Mouse (Mus musculus): Measurements from ENCODE around the gene Nek9. TPM values are rescaled to one million over a fixed set of nuclear protein-coding genes. Genes with fewer than 3 reads are reported as not detected.
"Not testable (repeated sequence)": the region's sequence is repeated elsewhere in the genome, so short reads cannot be mapped to it uniquely, and the experiment has no call there.

The Nek9 gene
- polyA plus RNA-seq, 1 experiment = 31.6 TPM

GRCm38 (mm10) chr12:85288486-85289156 lies 50.5 kb downstream of the Nek9 start, which contains the start of gene Zc2hc1c:
Gene Zc2hc1c, plus strand, starts transcription at chr12:85288591.
- peak; percentile 93 for DNase-seq (ENCODE audit: low read depth)
- TF ChIP-seq CTCF (IDR thresholded peaks at IDR 0.05; ENCODE audit: borderline replicate concordance, extremely low read depth, insufficient read depth, insufficient read length) = no peak
- no peak for TF ChIP-seq POLR2A (IDR thresholded peaks at IDR 0.05; ENCODE audit: borderline replicate concordance, extremely low read depth, insufficient read depth, insufficient read length, poor library complexity, severe bottlenecking)

DNA sequence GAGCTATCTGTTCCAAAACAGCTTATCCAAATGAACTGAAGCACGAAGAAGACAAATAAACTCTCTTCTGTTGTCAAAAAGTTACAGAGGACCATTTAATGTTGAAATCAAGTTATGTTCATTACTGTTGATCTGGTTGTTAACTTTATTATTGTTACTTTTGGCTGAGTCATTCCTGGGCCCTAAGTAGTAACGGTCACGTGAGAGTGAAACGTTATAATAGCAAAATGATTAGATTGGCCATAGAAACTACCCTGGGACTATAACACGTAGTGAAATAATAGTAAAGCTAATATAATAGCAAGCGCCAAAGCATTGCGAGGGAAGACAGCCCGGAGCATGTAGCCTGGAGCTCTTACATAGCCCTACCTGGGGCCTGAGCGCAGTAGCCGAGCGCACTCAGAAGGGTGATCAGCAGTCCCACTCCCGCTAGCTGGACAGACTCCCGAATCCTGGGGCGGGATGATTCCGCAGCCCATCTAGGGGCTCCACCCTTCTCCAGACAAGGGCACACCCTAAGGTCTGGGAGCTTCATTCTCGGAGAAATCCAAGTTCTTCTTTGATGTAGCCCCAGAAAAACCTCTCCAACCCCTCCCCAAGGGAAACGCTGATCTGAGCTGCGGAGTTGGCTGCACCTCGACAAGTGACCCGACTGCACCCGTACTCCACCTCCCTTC lies 51.2 kb downstream of the Nek9 start, which contains the start of gene Acyp1:
Gene Acyp1 (minus strand): TSS at position 630 of the 677 bp plus-strand sequence.
- DNase-seq (ENCODE audit: low read depth) = peak; percentile 28
- no peak for TF ChIP-seq POLR2A (IDR thresholded peaks at IDR 0.05; ENCODE audit: borderline replicate concordance, extremely low read depth, insufficient read depth, insufficient read length, poor library complexity, severe bottlenecking)
- TF ChIP-seq CTCF (IDR thresholded peaks at IDR 0.05; ENCODE audit: borderline replicate concordance, extremely low read depth, insufficient read depth, insufficient read length) = no peak

DNA sequence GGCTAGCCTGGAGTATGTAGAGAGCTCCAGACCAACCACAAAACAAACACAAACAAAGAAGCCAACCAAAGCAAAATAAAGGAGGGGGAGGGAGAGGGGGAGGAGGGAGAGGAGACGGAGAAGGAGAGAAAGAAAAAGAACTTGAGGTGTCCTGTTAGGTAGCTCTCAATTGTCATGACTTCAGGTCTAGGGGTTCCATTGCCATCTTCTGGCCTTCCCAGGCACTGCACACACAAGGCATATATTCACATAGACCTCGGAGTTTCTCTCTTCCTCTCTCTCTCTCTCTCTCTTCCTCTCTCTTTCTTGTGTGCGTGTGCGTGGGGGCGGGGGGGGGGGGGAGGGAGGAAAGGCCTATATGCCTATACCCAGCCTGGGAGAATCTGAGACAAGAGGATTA lies 52.2 kb downstream of the Nek9 start:
- no peak for DNase-seq (ENCODE audit: low read depth)
- TF ChIP-seq CTCF (IDR thresholded peaks at IDR 0.05; ENCODE audit: borderline replicate concordance, extremely low read depth, insufficient read depth, insufficient read length) (peak; percentile 48; the same call in 1 of the 2 replicates), POLR2A (IDR thresholded peaks at IDR 0.05; ENCODE audit: borderline replicate concordance, extremely low read depth, insufficient read depth, insufficient read length, poor library complexity, severe bottlenecking) (no peak)

GRCm38 (mm10) chr12:85284996-85285395 lies 54.2 kb downstream of the Nek9 start:
- TF ChIP-seq CTCF (IDR thresholded peaks at IDR 0.05; ENCODE audit: borderline replicate concordance, extremely low read depth, insufficient read depth, insufficient read length) (no peak), POLR2A (IDR thresholded peaks at IDR 0.05; ENCODE audit: borderline replicate concordance, extremely low read depth, insufficient read depth, insufficient read length, poor library complexity, severe bottlenecking) (no peak)
- no peak for DNase-seq (ENCODE audit: low read depth)

DNA sequence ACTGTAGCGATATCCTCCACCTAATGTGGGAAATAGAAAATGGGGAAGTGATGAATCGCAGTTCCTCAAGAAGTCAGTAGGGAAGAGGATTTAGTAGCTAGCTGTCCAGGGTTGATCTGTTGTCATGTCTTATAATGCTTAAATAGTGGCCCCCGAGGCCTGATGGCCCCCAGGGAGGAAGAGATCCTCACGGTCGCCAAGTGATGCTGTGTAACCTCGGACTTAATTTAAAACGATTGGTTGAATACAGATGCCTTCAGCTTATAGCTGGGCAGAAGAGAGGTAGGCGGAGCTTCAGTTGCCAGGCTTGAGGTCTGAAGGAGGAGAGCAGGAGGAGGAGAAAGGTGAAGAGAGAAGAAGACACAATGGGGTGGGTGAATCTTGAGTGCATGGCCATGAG lies 54.8 kb downstream of the Nek9 start:
- no peak for DNase-seq (ENCODE audit: low read depth)
- TF ChIP-seq POLR2A (IDR thresholded peaks at IDR 0.05; ENCODE audit: borderline replicate concordance, extremely low read depth, insufficient read depth, insufficient read length, poor library complexity, severe bottlenecking) (no peak), CTCF (IDR thresholded peaks at IDR 0.05; ENCODE audit: borderline replicate concordance, extremely low read depth, insufficient read depth, insufficient read length) (no peak)

GRCm38 (mm10) chr12:85281756-85282155 lies 57.4 kb downstream of the Nek9 start:
- DNase-seq (ENCODE audit: low read depth) = not testable (repeated sequence)

- no peak for TF ChIP-seq CTCF (IDR thresholded peaks at IDR 0.05; ENCODE audit: borderline replicate concordance, extremely low read depth, insufficient read depth, insufficient read length)
- TF ChIP-seq POLR2A (IDR thresholded peaks at IDR 0.05; ENCODE audit: borderline replicate concordance, extremely low read depth, insufficient read depth, insufficient read length, poor library complexity, severe bottlenecking) = no peak
- DNase-seq (ENCODE audit: low read depth) = peak; percentile 71
These were observed 58.1 kb downstream of the Nek9 start for GRCm38 (mm10) chr12:85280845-85281651.

DNA sequence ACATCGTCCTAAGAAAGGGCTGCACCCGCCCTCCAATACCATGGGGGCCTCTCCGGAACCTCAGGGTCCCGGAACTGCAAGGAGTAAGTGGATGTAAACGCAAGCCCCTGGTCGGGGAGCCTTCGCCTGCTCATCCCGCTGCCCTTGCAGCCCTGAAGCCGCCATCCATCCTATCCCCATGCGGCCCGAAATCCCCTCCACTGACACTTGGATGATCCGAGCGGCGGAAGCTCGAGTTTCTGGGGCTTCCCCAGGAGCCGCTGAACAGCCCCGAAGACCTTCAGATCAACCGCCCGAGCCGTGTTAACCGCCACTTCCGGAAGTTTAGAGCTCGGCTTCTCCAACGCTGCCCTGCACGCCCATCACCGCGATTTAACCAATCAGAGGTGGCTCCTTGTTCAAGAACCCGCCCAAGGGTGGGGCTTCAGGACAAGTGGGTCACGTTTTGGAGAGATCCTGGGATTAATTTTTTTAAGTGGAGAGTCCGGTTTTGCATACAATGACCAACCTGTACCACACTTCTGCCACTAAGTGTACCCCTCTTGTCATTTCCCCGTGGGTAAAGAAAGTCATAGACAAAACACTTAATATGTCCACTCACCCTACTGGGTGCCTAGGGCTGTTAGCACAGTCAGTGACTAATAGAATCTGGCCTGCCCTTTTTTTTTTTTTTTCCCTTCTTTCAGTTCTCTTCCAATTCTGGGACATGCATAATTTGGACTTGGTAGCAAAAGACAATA lies 58.9 kb downstream of the Nek9 start:
- peak; percentile 50; the same call in 1 of the 2 replicates for TF ChIP-seq POLR2A (IDR thresholded peaks at IDR 0.05; ENCODE audit: borderline replicate concordance, extremely low read depth, insufficient read depth, insufficient read length, poor library complexity, severe bottlenecking)
- no peak for TF ChIP-seq CTCF (IDR thresholded peaks at IDR 0.05; ENCODE audit: borderline replicate concordance, extremely low read depth, insufficient read depth, insufficient read length)
- DNase-seq (ENCODE audit: low read depth) = peak; percentile 99

- no peak for TF ChIP-seq CTCF (IDR thresholded peaks at IDR 0.05; ENCODE audit: borderline replicate concordance, extremely low read depth, insufficient read depth, insufficient read length)
- DNase-seq (ENCODE audit: low read depth) = no peak
These were observed 59.6 kb downstream of the Nek9 start for GRCm38 (mm10) chr12:85279396-85280080.

DNA sequence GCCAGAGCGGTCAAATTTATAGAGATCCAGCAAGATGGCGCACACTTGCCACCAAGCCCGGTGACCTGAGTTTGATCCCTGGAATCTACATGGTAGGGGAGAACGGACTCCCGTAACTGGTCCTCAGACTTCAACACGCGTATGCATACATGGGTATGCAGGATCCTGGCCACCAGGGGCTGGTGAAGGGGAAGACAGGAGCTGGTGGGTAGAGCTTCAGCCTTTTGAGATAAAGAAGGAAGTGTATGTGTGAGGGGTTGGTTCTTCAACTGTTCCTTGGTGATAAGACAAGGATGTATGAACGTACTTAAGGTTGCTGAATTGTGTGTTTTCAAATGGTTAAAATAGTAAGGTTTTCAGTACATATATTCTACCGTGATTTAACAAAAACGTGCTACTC lies 60.2 kb downstream of the Nek9 start:
- TF ChIP-seq POLR2A (IDR thresholded peaks at IDR 0.05; ENCODE audit: borderline replicate concordance, extremely low read depth, insufficient read depth, insufficient read length, poor library complexity, severe bottlenecking) (no peak), CTCF (IDR thresholded peaks at IDR 0.05; ENCODE audit: borderline replicate concordance, extremely low read depth, insufficient read depth, insufficient read length) (no peak)

More for the DNA sequence above, 60.2 kb downstream of the Nek9 start:
- no peak for DNase-seq (ENCODE audit: low read depth)

Data from brain, embryonic 14.5 days (tissue).